Mouse (Mus musculus) ovary, postnatal 36 days (tissue): ENCODE data around the gene 9930111J21Rik2.
"Not testable (repeated sequence)": the region's sequence is repeated elsewhere in the genome, so short reads cannot be mapped to it uniquely, and the experiment has no call there.

Source experiments
- DNase-seq: peaks from one replicate; pipeline ENCODE4 v3.0.0; 2022; ENCODE audit warnings: low spot score, mixed read lengths

9930111J21Rik2 gene

GRCm38 (mm10) chr11:48974686-48975085 is 76.4 kb downstream of the 9930111J21Rik2 start:
- not testable (repeated sequence) for DNase-seq
